Mouse (Mus musculus): Measurements from ENCODE around the gene Armc3. TPM values are rescaled to one million over a fixed set of nuclear protein-coding genes. Genes with fewer than 3 reads are reported as not detected.

Gene Armc3
- polyA plus RNA-seq (2012; rRNA removed) = 0.17 and 0.46 TPM in 2 replicates

DNA sequence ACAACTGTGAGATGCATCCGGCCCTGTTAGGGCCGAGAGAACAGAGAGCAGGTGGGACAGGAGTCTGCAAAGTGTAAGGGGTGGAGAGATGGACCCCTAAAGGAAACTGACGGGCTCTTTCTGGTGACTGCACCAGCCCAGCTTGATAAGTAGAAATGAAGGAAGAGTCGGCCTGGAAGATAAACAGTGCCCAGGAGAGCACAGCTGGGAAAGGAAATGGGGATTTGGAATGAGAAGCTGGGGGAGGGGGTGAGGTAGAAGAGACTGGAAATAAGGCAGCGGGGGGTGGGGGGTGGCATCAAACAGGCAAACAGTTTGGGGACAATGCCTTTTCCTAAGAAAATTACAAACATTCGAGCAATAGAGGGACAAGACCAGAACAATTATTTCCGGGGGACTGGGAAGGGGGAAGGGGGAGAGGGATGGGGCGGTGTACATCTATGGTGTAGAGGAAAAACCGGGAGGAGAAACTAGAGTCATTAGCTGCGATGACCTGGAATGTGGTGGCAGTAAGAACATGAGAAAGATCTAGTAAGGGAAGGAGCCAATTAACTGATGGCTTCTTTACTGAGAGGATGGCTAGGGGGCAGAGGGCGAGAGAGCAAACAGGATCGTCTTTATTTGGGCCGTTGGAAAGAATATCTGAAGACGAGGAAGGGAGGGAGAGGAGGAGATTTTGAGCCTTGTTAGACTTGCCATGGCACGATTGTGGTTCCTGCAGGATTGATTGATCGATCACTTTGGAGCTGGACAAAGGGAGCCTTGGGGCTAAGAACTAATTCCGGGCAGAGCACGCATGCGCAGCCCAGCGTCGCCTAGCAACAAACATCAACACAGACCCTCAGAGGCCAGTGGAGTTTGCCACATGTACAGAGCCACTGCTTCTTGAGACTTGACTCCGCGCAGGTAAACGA, at the start of gene Armc3:
Gene Armc3 (plus strand): TSS at position 851 of the 914 bp plus-strand sequence.

Other genes with a start within 250 kb of the Armc3 start
- gene Pip4k2a, start 201.2 kb upstream of the Armc3 start, polyA plus RNA-seq (2012; rRNA removed) = 13.4 and 25.5 TPM in 2 replicates
- 0.12 and 0.51 TPM in 2 replicates for gene 4930426L09Rik, start 201.0 kb upstream of the Armc3 start, polyA plus RNA-seq (2012; rRNA removed)
- gene Msrb2, start 172.1 kb downstream of the Armc3 start, polyA plus RNA-seq (2012; rRNA removed) = 13.8 and 17.1 TPM in 2 replicates
- gene Ptf1a, start 246.4 kb downstream of the Armc3 start, polyA plus RNA-seq (2012; rRNA removed) = 1.5 and 1.6 TPM in 2 replicates